8 mouse cellular contexts compared by ENCODE assay signal in genomic region chr2:131160671-131161111, GRCm38 (mm10). TPM values are rescaled to one million over a fixed set of nuclear protein-coding genes. Genes with fewer than 3 reads are reported as not detected.
DNase-seq lines count a peak whose midpoint lies in the region; ATAC-seq and TF ChIP-seq lines count a peak whose summit lies in the region.

No protein-coding gene starts in this region.

- H3K4me2 ChIP-seq in embryonic facial prominence, embryonic 11.5 days (ENCODE audit: low read depth, low read length): peak overlapping the region; percentile 88
- peak overlapping the region; percentile 82 for H3K4me2 ChIP-seq in limb, embryonic 14.5 days (replicated peaks; ENCODE audit: low read depth, low read length, severe bottlenecking)
- H3K4me2 ChIP-seq in midbrain, embryonic 14.5 days (ENCODE audit: low read length): peak overlapping the region; percentile 88

- peak overlapping the region; percentile 86 for H3K9ac ChIP-seq in embryonic facial prominence, embryonic 11.5 days (replicated peaks; ENCODE audit: low read length)
- peak overlapping the region; percentile 72 for H3K9ac ChIP-seq in limb, embryonic 14.5 days (ENCODE audit: low read depth, low read length, severe bottlenecking)
- H3K9ac ChIP-seq in midbrain, embryonic 14.5 days (replicated peaks; ENCODE audit: low read length): peak overlapping the region; percentile 76

- TF ChIP-seq POLR2A in limb, embryonic 14.5 days (IDR thresholded peaks at IDR 0.05; ENCODE audit: borderline replicate concordance, extremely low read depth, insufficient read depth, insufficient read length): no peak

- ATAC-seq in embryonic facial prominence, embryonic 11.5 days (replicated peaks; ENCODE audit: insufficient number of reproducible peaks, low FRiP score, low TSS enrichment, low read depth): peak; percentile 15; the same call in 1 of the 2 replicates
- no peak for ATAC-seq in limb, embryonic 14.5 days (ENCODE audit: low FRiP score, low read depth)
- ATAC-seq in midbrain, embryonic 14.5 days (ENCODE audit: low FRiP score, low TSS enrichment): no peak

- WGBS in embryonic facial prominence, embryonic 11.5 days: under 1% methylated on average over 17 of the region's 17 CpGs
- under 1% methylated on average over 17 of the region's 17 CpGs for WGBS in hindbrain, embryonic 10.5 days
- 2% methylated on average over 17 of the region's 17 CpGs for WGBS in limb, embryonic 14.5 days
- under 1% methylated on average over 17 of the region's 17 CpGs for WGBS in midbrain, embryonic 14.5 days

- H3K9me3 ChIP-seq in embryonic facial prominence, embryonic 11.5 days (replicated peaks; ENCODE audit: control insufficient read depth, low read length): no peaks in the 10 kb centered on the region
- no peaks in the 10 kb centered on the region for H3K9me3 ChIP-seq in hindbrain, embryonic 10.5 days
- H3K9me3 ChIP-seq in limb, embryonic 14.5 days (ENCODE audit: control insufficient read depth, low read length): no peaks in the 10 kb centered on the region
- H3K9me3 ChIP-seq in midbrain, embryonic 14.5 days (ENCODE audit: control insufficient read depth, low read length): no peaks in the 10 kb centered on the region

- peak overlapping the region; percentile 77 for H3K4me3 ChIP-seq in embryonic facial prominence, embryonic 11.5 days (ENCODE audit: low read depth, low read length)
- peak overlapping the region; percentile 86 for H3K4me3 ChIP-seq in hindbrain, embryonic 10.5 days
- H3K4me3 ChIP-seq in limb, embryonic 14.5 days (replicated peaks; ENCODE audit: low read length): peak overlapping the region; percentile 74
- peak overlapping the region; percentile 77 for H3K4me3 ChIP-seq in midbrain, embryonic 14.5 days (replicated peaks; ENCODE audit: low read depth, low read length)

- peak overlapping the region; percentile 82 for H3K27ac ChIP-seq in embryonic facial prominence, embryonic 11.5 days (replicated peaks; ENCODE audit: low read depth, low read length)
- peak overlapping the region; percentile 95 for H3K27ac ChIP-seq in hindbrain, embryonic 10.5 days
- H3K27ac ChIP-seq in limb, embryonic 14.5 days (replicated peaks; ENCODE audit: low read depth, low read length): peak overlapping the region; percentile 88
- H3K27ac ChIP-seq in midbrain, embryonic 14.5 days (replicated peaks; ENCODE audit: low read depth, low read length): peak overlapping the region; percentile 97

- H3K4me1 ChIP-seq in embryonic facial prominence, embryonic 11.5 days (ENCODE audit: control insufficient read depth, insufficient read depth, low read length): peaks cover 3% of the 10 kb centered on the region; the same call in 1 of the 2 replicates
- peaks cover 47% of the 10 kb centered on the region for H3K4me1 ChIP-seq in hindbrain, embryonic 10.5 days (replicated peaks)
- H3K4me1 ChIP-seq in limb, embryonic 14.5 days (ENCODE audit: control insufficient read depth, insufficient read depth, low read length): peaks cover 8% of the 10 kb centered on the region
- H3K4me1 ChIP-seq in midbrain, embryonic 14.5 days (ENCODE audit: control insufficient read depth, insufficient read depth, low read length): peaks cover 32% of the 10 kb centered on the region

- no peaks in the 10 kb centered on the region for H3K36me3 ChIP-seq in embryonic facial prominence, embryonic 11.5 days (replicated peaks; ENCODE audit: control insufficient read depth, insufficient read depth, low read depth, low read length)
- peaks cover 7% of the 10 kb centered on the region for H3K36me3 ChIP-seq in hindbrain, embryonic 10.5 days
- no peaks in the 10 kb centered on the region for H3K36me3 ChIP-seq in limb, embryonic 14.5 days (ENCODE audit: control insufficient read depth, insufficient read depth, low read length)
- no peaks in the 10 kb centered on the region for H3K36me3 ChIP-seq in midbrain, embryonic 14.5 days (ENCODE audit: control insufficient read depth, insufficient read depth, low read length)

- DNase-seq in right cerebral cortex, adult 18-20 months: peak; percentile 31
- DNase-seq in right cerebral cortex, postnatal 25 days: no peak
- peak; percentile 45 for DNase-seq in embryonic facial prominence, embryonic 11.5 days (ENCODE audit: low spot score)
- no peak for DNase-seq in hindbrain, embryonic 10.5 days (ENCODE audit: low spot score)
- peak; percentile 73 for DNase-seq in limb, embryonic 14.5 days (ENCODE audit: low spot score)
- no peak for DNase-seq in midbrain, embryonic 14.5 days
- no peak for DNase-seq in yolk sac, embryonic 10.5 days (ENCODE audit: low spot score)
- no peak for DNase-seq in right cerebral cortex, postnatal 14 days

- H3K27me3 ChIP-seq in embryonic facial prominence, embryonic 11.5 days (ENCODE audit: control insufficient read depth, insufficient read depth, low read length): no peaks in the 10 kb centered on the region
- no peaks in the 10 kb centered on the region for H3K27me3 ChIP-seq in hindbrain, embryonic 10.5 days (ENCODE audit: insufficient read depth, poor library complexity, severe bottlenecking)
- no peaks in the 10 kb centered on the region for H3K27me3 ChIP-seq in limb, embryonic 14.5 days (ENCODE audit: control insufficient read depth, insufficient read depth, low read length)
- no peaks in the 10 kb centered on the region for H3K27me3 ChIP-seq in midbrain, embryonic 14.5 days (ENCODE audit: control insufficient read depth, insufficient read depth, low read length)

RNA-seq across cellular contexts. Expression of gene 1700037H04Rik, which starts 0.8 kb away (rescaled TPM):
- 81.2 and 88.3 TPM in 2 replicates for polyA plus RNA-seq in embryonic facial prominence, embryonic 11.5 days (2014; fragmentation: Nextera tagmentation; extraction: Ambion mirVana)
- polyA plus RNA-seq in hindbrain, embryonic 10.5 days (2016; fragmentation: Nextera tagmentation; extraction: Ambion mirVana): 138 and 142 TPM in 2 replicates
- 62.7 and 76.1 TPM in 2 replicates for polyA plus RNA-seq in limb, embryonic 14.5 days (2012; rRNA removed)
- polyA plus RNA-seq in limb, embryonic 14.5 days (2014; fragmentation: Nextera tagmentation; extraction: Ambion mirVana): 59.4 and 67.4 TPM in 2 replicates
- polyA plus RNA-seq in midbrain, embryonic 14.5 days (2014; fragmentation: Nextera tagmentation; extraction: Ambion mirVana): 76.4 and 85.7 TPM in 2 replicates

RNA-seq across cellular contexts. Expression of gene Cenpb, which starts 19.2 kb away (rescaled TPM):
- polyA plus RNA-seq in embryonic facial prominence, embryonic 11.5 days (2014; fragmentation: Nextera tagmentation; extraction: Ambion mirVana): 5.8 and 6.1 TPM in 2 replicates
- 9.7 and 12.8 TPM in 2 replicates for polyA plus RNA-seq in hindbrain, embryonic 10.5 days (2016; fragmentation: Nextera tagmentation; extraction: Ambion mirVana)
- polyA plus RNA-seq in limb, embryonic 14.5 days (2012; rRNA removed): 48.3 and 56.4 TPM in 2 replicates
- 9.2 and 12.2 TPM in 2 replicates for polyA plus RNA-seq in limb, embryonic 14.5 days (2014; fragmentation: Nextera tagmentation; extraction: Ambion mirVana)
- 11.1 TPM in 2 replicates for polyA plus RNA-seq in midbrain, embryonic 14.5 days (2014; fragmentation: Nextera tagmentation; extraction: Ambion mirVana)

RNA-seq across cellular contexts. Expression of gene Cdc25b, which starts 26.1 kb away (rescaled TPM):
- 48.0 and 53.4 TPM in 2 replicates for polyA plus RNA-seq in embryonic facial prominence, embryonic 11.5 days (2014; fragmentation: Nextera tagmentation; extraction: Ambion mirVana)
- polyA plus RNA-seq in hindbrain, embryonic 10.5 days (2016; fragmentation: Nextera tagmentation; extraction: Ambion mirVana): 99.7 and 116 TPM in 2 replicates
- 76.4 and 88.9 TPM in 2 replicates for polyA plus RNA-seq in limb, embryonic 14.5 days (2012; rRNA removed)
- 52.1 and 56.2 TPM in 2 replicates for polyA plus RNA-seq in limb, embryonic 14.5 days (2014; fragmentation: Nextera tagmentation; extraction: Ambion mirVana)
- 16.4 and 31.5 TPM in 2 replicates for polyA plus RNA-seq in midbrain, embryonic 14.5 days (2014; fragmentation: Nextera tagmentation; extraction: Ambion mirVana)

RNA-seq across cellular contexts. Expression of gene Spef1, which starts 26.4 kb away (rescaled TPM):
- polyA plus RNA-seq in embryonic facial prominence, embryonic 11.5 days (2014; fragmentation: Nextera tagmentation; extraction: Ambion mirVana): 3.4 and 4.1 TPM in 2 replicates
- polyA plus RNA-seq in hindbrain, embryonic 10.5 days (2016; fragmentation: Nextera tagmentation; extraction: Ambion mirVana): 5.2 and 5.4 TPM in 2 replicates
- polyA plus RNA-seq in limb, embryonic 14.5 days (2012; rRNA removed): 16.3 and 18.2 TPM in 2 replicates
- polyA plus RNA-seq in limb, embryonic 14.5 days (2014; fragmentation: Nextera tagmentation; extraction: Ambion mirVana): 6.7 and 8.1 TPM in 2 replicates
- 11.3 and 14.1 TPM in 2 replicates for polyA plus RNA-seq in midbrain, embryonic 14.5 days (2014; fragmentation: Nextera tagmentation; extraction: Ambion mirVana)

RNA-seq across cellular contexts. Expression of gene Gm11037, which starts 27.4 kb away (rescaled TPM):
- polyA plus RNA-seq in embryonic facial prominence, embryonic 11.5 days (2014; fragmentation: Nextera tagmentation; extraction: Ambion mirVana): not detected in 2 replicates
- polyA plus RNA-seq in hindbrain, embryonic 10.5 days (2016; fragmentation: Nextera tagmentation; extraction: Ambion mirVana): not detected in 2 replicates
- not detected in 2 replicates for polyA plus RNA-seq in limb, embryonic 14.5 days (2012; rRNA removed)
- not detected in 2 replicates for polyA plus RNA-seq in limb, embryonic 14.5 days (2014; fragmentation: Nextera tagmentation; extraction: Ambion mirVana)
- polyA plus RNA-seq in midbrain, embryonic 14.5 days (2014; fragmentation: Nextera tagmentation; extraction: Ambion mirVana): not detected in 2 replicates

Comparison
In these comparisons a context has a peak if more than half of its experiments do, and no peak if none do; other contexts are left out.
1. DNase-seq: peak in right cerebral cortex, adult 18-20 months (single experiment), embryonic facial prominence, embryonic 11.5 days (single experiment) and limb, embryonic 14.5 days (single experiment); none in right cerebral cortex, postnatal 25 days (single experiment), hindbrain, embryonic 10.5 days (single experiment), midbrain, embryonic 14.5 days (single experiment), yolk sac, embryonic 10.5 days (single experiment) and right cerebral cortex, postnatal 14 days (single experiment).
2. Peak in every context shown above with its lines, with median percentiles within 50 percentile points of each other: H3K27ac ChIP-seq, H3K4me2 ChIP-seq, H3K4me3 ChIP-seq and H3K9ac ChIP-seq.